8 mouse cellular contexts compared by ENCODE assay signal in the genomic region with DNA sequence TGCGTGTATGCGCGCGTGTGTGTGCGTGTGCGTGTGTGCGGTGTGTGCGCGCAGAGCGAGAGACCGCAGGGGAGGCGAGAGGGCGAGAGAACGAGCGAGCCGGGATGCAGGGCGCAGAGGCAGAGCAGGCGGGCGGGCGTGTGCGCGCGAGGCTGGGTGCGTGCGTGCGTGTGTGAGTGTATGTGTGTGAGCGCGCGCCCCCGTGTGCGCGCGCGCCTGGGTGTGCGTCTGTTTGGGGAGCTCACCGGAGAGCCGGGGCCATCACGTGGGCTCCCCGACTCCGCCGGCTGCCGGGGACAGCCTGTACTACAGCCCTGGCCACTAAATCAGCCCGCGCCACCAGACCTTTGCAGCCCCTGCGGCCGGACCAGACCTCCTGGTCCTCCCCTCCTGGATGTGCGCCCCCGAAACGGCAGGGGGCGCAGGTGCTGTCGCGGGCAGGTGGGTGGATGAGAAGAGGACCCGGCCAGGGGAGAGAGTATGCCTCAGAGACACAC.
DNase-seq lines count a peak whose midpoint lies in the region; ATAC-seq and TF ChIP-seq lines count a peak whose summit lies in the region.

No protein-coding gene starts in this region.

- H3K9ac ChIP-seq in hindbrain, embryonic 16.5 days (ENCODE audit: low read depth, low read length): peak overlapping the region; percentile 78

- H3K9me3 ChIP-seq in hindbrain, embryonic 16.5 days (ENCODE audit: control insufficient read depth, low read length): no peaks in the 10 kb centered on the region

- 0% methylated on average over 25 of the region's 53 CpGs for WGBS in hindbrain, embryonic 16.5 days

- peak; percentile 67 for TF ChIP-seq CTCF in left cerebral cortex, adult 2 months (IDR thresholded peaks at IDR 0.05)

- ATAC-seq in hindbrain, embryonic 16.5 days: peak; percentile 93
- no peak for ATAC-seq in erythroid progenitor cell, adult 5-6 weeks (replicated peaks; ENCODE audit: low FRiP score, poor library complexity, severe bottlenecking)

- H3K4me1 ChIP-seq in hindbrain, embryonic 16.5 days (ENCODE audit: control insufficient read depth, insufficient read depth, low read depth, low read length): peaks cover 17% of the 10 kb centered on the region

- peak; percentile 48 to 57 for DNase-seq in adrenal gland, adult 18-20 months (ENCODE audit: low spot score in 2 of 2)
- peak; percentile 57 to 79 for DNase-seq in cerebellum, postnatal 4 days (ENCODE audit: low spot score in 2 of 2)
- peak; percentile 29 to 50 for DNase-seq in gastrocnemius, adult 8-10 months (ENCODE audit: low spot score in 2 of 2)
- peak; percentile 78 to 87 for DNase-seq in left cerebral cortex, adult 2 months (ENCODE audit: extremely low spot score in 1 of 2, low spot score in 2 of 2)
- DNase-seq in lung, postnatal 36 days: peak; percentile 43
- DNase-seq in right cerebral cortex, adult 2 months (ENCODE audit: low spot score in 2 of 2): peak; percentile 84 to 88

- H3K36me3 ChIP-seq in hindbrain, embryonic 16.5 days (ENCODE audit: control insufficient read depth, insufficient read depth, low read length): no peaks in the 10 kb centered on the region

- peak overlapping the region; percentile 100 for H3K4me2 ChIP-seq in hindbrain, embryonic 16.5 days (ENCODE audit: low read length)

- H3K27me3 ChIP-seq in hindbrain, embryonic 16.5 days (replicated peaks; ENCODE audit: control insufficient read depth, insufficient read depth, low read length): peaks cover 2% of the 10 kb centered on the region; the same call in 1 of the 2 replicates

- H3K4me3 ChIP-seq in hindbrain, embryonic 16.5 days (ENCODE audit: low read length): peak overlapping the region; percentile 78
- H3K4me3 ChIP-seq in left cerebral cortex, adult 2 months: peak overlapping the region; percentile 63

- intact Hi-C loops in left cerebral cortex, adult 2 months (cut with DNase I): loop anchor here (2.0 to 10.0 kb wide), 4 partner anchors 276 to 539 kb away; no protein-coding TSS in a partner anchor

- peak overlapping the region; percentile 89 for H3K27ac ChIP-seq in hindbrain, embryonic 16.5 days (ENCODE audit: low read depth, low read length)
- peak overlapping the region; percentile 83 for H3K27ac ChIP-seq in left cerebral cortex, adult 2 months
